Mouse (Mus musculus) limb, embryonic 12.5 days (tissue): ENCODE results near the gene Pum2. TPM values are rescaled to one million over a fixed set of nuclear protein-coding genes. Genes with fewer than 3 reads are reported as not detected.

Experiments
- ATAC-seq: fragments of 200-750 bp; cut with Nextera tagmentation; 2 replicates; pipeline ENCODE4 v1.8.0; 2017; ENCODE audit warnings: low read depth, moderate TSS enrichment; ENCODE audit not compliant: insufficient number of reproducible peaks, insufficient read depth, low FRiP score, low TSS enrichment
- H3K27ac ChIP-seq: fragments of 300-500 bp; sonication (generic); 2 replicates; pipeline ENCODE4 v1.5.1; 2016; ENCODE audit warnings: mild to moderate bottlenecking, moderate library complexity
- H3K27me3 ChIP-seq: fragments of 300-500 bp; sonication (generic); 2 replicates; pipeline ENCODE4 v1.6.1; 2016; ENCODE audit warnings: mild to moderate bottlenecking, moderate library complexity
- H3K36me3 ChIP-seq: fragments of 300-500 bp; sonication (generic); 2 replicates; pipeline ENCODE4 v1.6.1; 2016; ENCODE audit warnings: mild to moderate bottlenecking, moderate library complexity
- H3K4me1 ChIP-seq: fragments of 300-500 bp; sonication (generic); replicated peaks from 2 replicates; pipeline ENCODE4 v1.6.1; 2016
- H3K4me2 ChIP-seq: fragments of 300-500 bp; sonication (generic); 2 replicates; pipeline ENCODE4 v1.6.1; 2016; ENCODE audit warnings: mild to moderate bottlenecking, moderate library complexity
- H3K4me3 ChIP-seq: fragments of 300-500 bp; sonication (generic); replicated peaks from 2 replicates; pipeline ENCODE4 v1.5.1; 2016; ENCODE audit warnings: mild to moderate bottlenecking
- H3K9ac ChIP-seq: fragments of 300-500 bp; sonication (generic); replicated peaks from 2 replicates; pipeline ENCODE4 v1.6.1; 2016; ENCODE audit warnings: mild to moderate bottlenecking, moderate library complexity
- H3K9me3 ChIP-seq: fragments of 300-500 bp; sonication (generic); 2 replicates; pipeline ENCODE4 v1.6.1; 2016; ENCODE audit warnings: mild to moderate bottlenecking, moderate library complexity
- WGBS: fragments of 180-500 bp; shearing (Covaris S2); methylation state at CpG from one replicate; pipeline ENCODE4 v1.1.7; 2016; 5-methylcytosine and 5-hydroxymethylcytosine counted together
- polyA plus RNA-seq: library from polyadenylated mRNA; unstranded; fragments of >200 nt; fragmentation: Nextera tagmentation; extraction: Ambion mirVana; gene quantifications from 2 replicates; pipeline ENCODE4 v1.2.1, GENCODE M21; 2016

Pum2 gene
- polyA plus RNA-seq, 1 experiment from 2014 or later = 64.9 TPM

DNA sequence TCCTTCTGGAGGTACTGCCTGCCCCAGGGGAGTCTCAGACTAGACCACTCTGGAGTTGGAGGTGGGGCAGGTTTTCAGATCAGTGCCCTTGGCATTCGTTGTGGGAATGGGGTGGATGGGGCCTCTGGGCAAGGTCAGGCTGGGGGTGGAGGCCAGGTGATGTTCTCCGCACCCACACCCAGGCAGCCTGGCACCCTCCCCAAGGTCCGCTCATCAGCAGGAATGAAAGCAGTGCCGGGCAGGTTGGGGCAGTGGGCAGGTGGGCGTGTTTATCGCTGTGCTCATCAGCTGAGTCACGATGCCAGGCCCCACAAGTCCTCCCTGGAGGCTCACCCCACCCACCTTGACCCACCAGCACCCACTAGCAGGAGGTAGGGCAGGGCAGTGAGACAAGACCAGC lies 104.2 kb downstream of the Pum2 start:
- H3K9ac ChIP-seq = no peak overlapping the region; the same call in 1 of the 2 replicates
- H3K9me3 ChIP-seq = no peaks in the 10 kb centered on the region
- no peak for ATAC-seq
- no peak overlapping the region for H3K4me3 ChIP-seq
- H3K4me1 ChIP-seq = peaks cover 98% of the 10 kb centered on the region
- peaks cover 32% of the 10 kb centered on the region; the same call in 1 of the 2 replicates for H3K36me3 ChIP-seq
- no peak overlapping the region for H3K4me2 ChIP-seq
- H3K27me3 ChIP-seq = no peaks in the 10 kb centered on the region
- WGBS = 90% methylated on average over 7 of the region's 7 CpGs
- H3K27ac ChIP-seq = no peak overlapping the region

DNA sequence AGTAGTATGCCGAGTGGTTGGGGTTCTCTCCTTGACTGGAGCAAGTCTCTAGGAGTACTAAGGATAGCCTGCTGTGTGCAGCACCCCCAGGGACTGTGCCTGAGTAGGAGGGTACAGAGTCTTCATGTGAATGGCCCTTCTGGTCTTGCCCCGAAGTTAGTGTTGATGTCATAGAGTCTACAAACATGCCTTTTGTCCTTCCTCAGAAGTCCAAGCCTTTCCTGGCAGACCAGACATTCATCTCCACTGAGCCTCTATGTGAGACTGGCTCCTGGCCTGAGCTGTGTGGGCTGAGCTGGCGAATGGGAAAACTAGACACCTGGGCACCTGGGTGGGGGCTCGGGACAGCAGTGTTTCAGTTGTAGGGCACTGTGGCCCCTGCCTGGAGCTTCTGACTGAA lies 105.9 kb downstream of the Pum2 start:
- no peaks in the 10 kb centered on the region for H3K9me3 ChIP-seq
- no peaks in the 10 kb centered on the region for H3K27me3 ChIP-seq
- no peak for ATAC-seq
- H3K4me3 ChIP-seq = no peak overlapping the region
- 83% methylated on average over 4 of the region's 4 CpGs for WGBS
- H3K4me2 ChIP-seq = no peak overlapping the region
- peaks cover 98% of the 10 kb centered on the region for H3K4me1 ChIP-seq
- H3K27ac ChIP-seq = peak overlapping the region; percentile 8; the same call in 1 of the 2 replicates
- no peak overlapping the region for H3K9ac ChIP-seq
- H3K36me3 ChIP-seq = peaks cover 43% of the 10 kb centered on the region; the same call in 1 of the 2 replicates

DNA sequence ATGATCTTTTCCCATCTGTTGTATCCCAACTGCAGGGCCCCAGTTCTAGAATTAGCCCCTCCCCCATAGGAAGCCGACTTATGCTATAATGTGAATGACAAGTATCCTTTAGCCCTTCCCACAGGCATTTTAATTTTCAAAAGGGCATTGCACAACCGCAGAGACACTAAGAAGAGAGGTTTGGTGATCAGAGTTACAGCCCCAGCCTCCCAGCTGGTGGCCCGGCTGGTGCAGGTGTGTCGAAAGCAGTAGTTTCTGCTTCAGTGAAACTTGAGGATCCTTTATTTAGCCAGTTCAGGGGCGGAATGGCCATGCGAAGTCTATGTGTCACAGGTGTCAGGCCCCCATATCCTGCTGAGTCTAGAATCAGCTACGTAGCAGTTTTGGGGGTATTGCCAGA lies 107.2 kb downstream of the Pum2 start:
- Histone ChIP-seq H3K4me1 (peaks cover 97% of the 10 kb centered on the region), H3K4me2 (no peak overlapping the region), H3K36me3 (peaks cover 41% of the 10 kb centered on the region; the same call in 1 of the 2 replicates), H3K9me3 (no peaks in the 10 kb centered on the region), H3K9ac (no peak overlapping the region), H3K27me3 (no peaks in the 10 kb centered on the region), H3K4me3 (no peak overlapping the region), H3K27ac (no peak overlapping the region)
- ATAC-seq = no peak
- WGBS = 62% methylated on average over 7 of the region's 7 CpGs

DNA sequence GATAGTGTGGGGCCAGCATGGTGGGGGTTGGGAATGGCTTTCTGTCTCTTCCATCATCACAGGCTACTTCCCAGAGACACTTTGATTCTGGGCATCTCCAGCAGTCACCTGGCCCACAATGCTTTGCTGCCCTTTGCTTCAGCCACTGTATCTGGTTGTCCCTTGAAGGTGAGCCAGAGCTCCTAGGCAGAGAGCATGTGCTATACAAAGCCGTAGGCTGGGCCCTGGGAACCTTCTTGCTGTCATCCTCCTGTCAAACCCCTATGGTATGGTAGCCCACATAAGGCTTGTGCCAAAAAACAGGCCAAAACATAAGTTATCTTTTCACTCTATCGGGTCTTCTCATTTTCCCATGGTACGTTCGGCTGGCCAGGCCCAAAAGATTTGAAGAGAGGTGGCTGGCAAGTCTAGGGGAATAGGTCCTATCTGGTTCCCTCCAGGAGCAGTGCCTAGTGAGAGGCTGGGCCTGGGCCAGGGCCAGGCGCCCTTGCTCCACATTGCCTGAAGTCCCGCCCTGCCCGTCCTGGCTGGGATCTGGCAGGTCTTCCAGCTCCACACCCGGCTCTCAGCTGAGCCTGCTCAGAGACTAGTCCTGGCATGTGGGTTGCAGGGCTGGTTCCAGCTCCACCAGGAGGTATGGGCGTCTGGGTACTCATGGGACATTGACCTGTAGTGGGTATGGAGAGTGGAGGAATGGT lies 107.9 kb downstream of the Pum2 start:
- no peak overlapping the region for H3K9ac ChIP-seq
- no peaks in the 10 kb centered on the region for H3K27me3 ChIP-seq
- no peak overlapping the region for H3K4me3 ChIP-seq
- H3K4me1 ChIP-seq = peaks cover 97% of the 10 kb centered on the region
- H3K36me3 ChIP-seq = peaks cover 41% of the 10 kb centered on the region; the same call in 1 of the 2 replicates
- no peak overlapping the region for H3K27ac ChIP-seq
- no peak for ATAC-seq
- 72% methylated on average over 9 of the region's 9 CpGs for WGBS
- no peak overlapping the region for H3K4me2 ChIP-seq
- H3K9me3 ChIP-seq = no peaks in the 10 kb centered on the region

DNA sequence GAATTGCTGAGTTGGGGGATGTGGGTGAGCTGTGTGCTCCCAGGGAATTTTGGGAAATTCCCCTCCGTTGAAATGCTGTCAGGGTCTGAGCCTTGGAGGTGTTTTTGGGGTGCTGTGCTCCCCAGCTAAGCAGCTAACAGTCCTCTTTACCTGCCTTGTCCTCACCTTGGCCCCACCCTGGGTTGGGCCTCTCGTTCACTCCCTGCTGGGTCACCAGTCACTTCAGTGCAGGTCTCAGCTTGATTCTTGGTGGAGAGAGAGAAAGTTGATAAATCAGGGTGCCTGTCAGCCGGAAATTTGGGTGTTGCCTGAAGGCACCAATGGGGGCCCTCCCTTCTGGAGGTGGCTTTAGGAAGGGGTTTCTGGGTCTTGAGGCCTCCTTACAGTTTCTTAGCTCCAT lies 108.6 kb downstream of the Pum2 start:
- Histone ChIP-seq H3K4me3 (no peak overlapping the region), H3K4me1 (peaks cover 97% of the 10 kb centered on the region), H3K9me3 (no peaks in the 10 kb centered on the region), H3K27me3 (no peaks in the 10 kb centered on the region), H3K27ac (peak overlapping the region; percentile 12; the same call in 1 of the 2 replicates), H3K36me3 (peaks cover 44% of the 10 kb centered on the region; the same call in 1 of the 2 replicates), H3K9ac (no peak overlapping the region), H3K4me2 (no peak overlapping the region)
- no peak for ATAC-seq
- 80% methylated on average over 3 of the region's 3 CpGs for WGBS

DNA sequence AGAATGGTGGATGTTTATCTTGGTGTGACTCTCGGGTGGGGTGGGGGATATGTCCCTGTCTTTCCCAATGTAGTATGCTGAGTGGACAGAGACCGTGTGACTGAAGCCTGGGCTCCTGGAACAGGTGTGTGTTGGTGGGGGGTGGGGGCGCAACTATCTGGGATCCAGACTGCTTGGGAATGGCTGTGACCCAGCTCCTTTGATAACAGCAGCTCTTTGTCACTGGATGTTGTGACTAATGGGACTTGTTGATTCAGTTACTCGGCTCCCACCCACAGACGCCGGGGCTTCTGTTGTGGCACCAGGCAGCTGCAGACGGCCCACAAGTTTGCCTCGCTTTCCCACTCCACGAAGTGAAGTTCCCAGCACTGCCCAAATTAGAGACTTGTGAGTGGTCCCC lies 110.3 kb downstream of the Pum2 start:
- Histone ChIP-seq H3K36me3 (peaks cover 48% of the 10 kb centered on the region), H3K4me3 (no peak overlapping the region), H3K9me3 (no peaks in the 10 kb centered on the region), H3K27ac (no peak overlapping the region), H3K27me3 (no peaks in the 10 kb centered on the region), H3K4me2 (no peak overlapping the region), H3K4me1 (peaks cover 85% of the 10 kb centered on the region), H3K9ac (0 out of 2 replicates have a peak overlapping the region, but pooled peaks have one; percentile 18)
- 73% methylated on average over 9 of the region's 9 CpGs for WGBS
- ATAC-seq = no peak

DNA sequence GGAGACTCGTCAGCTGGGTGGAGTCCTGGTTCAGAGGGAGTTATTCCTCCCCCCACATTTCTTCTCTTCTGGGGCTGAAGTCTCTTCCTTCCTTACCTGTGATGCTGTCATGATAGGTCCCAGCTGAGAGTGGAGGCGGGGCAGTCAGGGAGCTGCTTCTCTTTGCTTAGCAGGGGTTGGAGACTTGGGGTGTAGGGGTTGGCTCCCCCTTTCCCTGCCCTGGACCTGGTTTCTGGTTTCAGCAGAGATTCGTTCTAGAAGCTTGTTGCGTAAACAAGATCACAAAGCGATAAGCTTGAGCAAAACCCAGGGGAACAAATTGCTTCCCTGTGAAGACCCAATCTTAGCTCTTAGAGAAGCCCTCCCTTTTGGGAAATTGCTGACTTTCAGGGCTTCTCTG lies 112.5 kb downstream of the Pum2 start:
- no peaks in the 10 kb centered on the region for H3K27me3 ChIP-seq
- H3K4me1 ChIP-seq = peaks cover 63% of the 10 kb centered on the region
- no peaks in the 10 kb centered on the region for H3K9me3 ChIP-seq
- no peak overlapping the region for H3K4me2 ChIP-seq
- no peak overlapping the region for H3K9ac ChIP-seq
- ATAC-seq = no peak
- H3K4me3 ChIP-seq = no peak overlapping the region
- H3K36me3 ChIP-seq = peaks cover 62% of the 10 kb centered on the region
- WGBS = 65% methylated on average over 5 of the region's 5 CpGs
- H3K27ac ChIP-seq = 0 out of 2 replicates have a peak overlapping the region, but pooled peaks have one; percentile 20

DNA sequence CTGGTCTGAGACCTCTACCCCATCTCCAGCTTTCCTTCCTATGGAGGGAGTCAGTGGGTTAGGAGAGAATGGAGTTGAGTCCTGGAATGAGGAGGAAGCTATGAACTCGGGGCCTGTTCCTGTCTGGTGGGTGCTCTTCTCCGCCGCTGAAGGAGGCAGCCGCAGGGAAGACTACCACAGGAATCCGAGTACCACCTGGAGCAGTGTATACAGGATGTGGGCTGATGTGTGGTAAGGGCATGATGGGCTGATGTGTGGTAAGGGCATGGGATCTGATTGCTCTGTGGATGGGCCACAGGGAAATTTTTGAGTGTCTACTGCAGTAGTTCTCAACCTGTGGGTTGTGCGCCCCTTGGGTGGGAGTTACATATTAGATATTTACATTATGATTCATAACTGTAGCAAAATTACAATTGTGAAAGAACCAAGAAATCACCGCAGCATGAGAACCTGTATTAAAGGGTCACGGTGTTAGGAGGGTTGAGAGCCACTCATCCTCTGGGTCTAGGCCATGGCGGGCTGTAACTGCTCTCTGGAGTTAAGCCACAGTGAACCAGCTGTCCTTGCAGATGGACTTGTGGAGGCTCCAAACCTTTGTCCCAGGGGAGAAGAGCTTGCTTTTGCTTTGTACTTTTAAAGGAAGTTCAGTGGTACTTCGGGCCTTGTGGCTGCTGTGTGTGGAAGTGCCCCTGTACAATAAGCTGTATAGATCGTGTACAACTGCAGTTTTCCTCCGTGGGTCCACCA lies 113.2 kb downstream of the Pum2 start:
- Histone ChIP-seq H3K4me3 (no peak overlapping the region), H3K27ac (0 out of 2 replicates have a peak overlapping the region, but pooled peaks have one; percentile 20), H3K27me3 (no peaks in the 10 kb centered on the region), H3K4me1 (peaks cover 56% of the 10 kb centered on the region), H3K36me3 (peaks cover 69% of the 10 kb centered on the region), H3K9ac (no peak overlapping the region), H3K4me2 (no peak overlapping the region), H3K9me3 (no peaks in the 10 kb centered on the region)
- WGBS = 88% methylated on average over 12 of the region's 12 CpGs
- no peak for ATAC-seq

DNA sequence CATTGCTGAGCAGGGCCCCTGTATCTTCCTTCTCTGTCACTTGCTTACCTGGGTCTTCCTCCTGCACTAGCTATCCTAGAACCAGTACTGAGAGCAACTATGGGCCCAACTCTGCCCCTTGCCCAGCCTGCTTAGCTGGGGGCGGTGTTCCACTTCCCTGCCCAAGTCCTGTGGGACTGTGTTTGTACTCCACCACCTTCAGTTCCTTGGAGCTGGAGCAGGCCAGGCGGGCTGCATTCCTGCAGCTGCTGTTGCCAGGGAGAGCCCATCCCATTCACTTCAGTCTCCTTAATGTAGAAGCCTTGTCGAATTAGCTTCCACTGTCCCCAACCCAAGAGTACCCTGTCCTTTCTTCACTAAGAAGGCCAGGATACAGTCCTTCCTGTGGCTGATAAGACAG lies 114.5 kb downstream of the Pum2 start:
- Histone ChIP-seq H3K36me3 (peaks cover 78% of the 10 kb centered on the region), H3K27me3 (no peaks in the 10 kb centered on the region), H3K9me3 (no peaks in the 10 kb centered on the region), H3K9ac (no peak overlapping the region), H3K4me3 (no peak overlapping the region), H3K4me1 (peaks cover 43% of the 10 kb centered on the region), H3K27ac (0 out of 2 replicates have a peak overlapping the region, but pooled peaks have one; percentile 29), H3K4me2 (no peak overlapping the region)
- 85% methylated on average over 3 of the region's 3 CpGs for WGBS
- no peak for ATAC-seq

DNA sequence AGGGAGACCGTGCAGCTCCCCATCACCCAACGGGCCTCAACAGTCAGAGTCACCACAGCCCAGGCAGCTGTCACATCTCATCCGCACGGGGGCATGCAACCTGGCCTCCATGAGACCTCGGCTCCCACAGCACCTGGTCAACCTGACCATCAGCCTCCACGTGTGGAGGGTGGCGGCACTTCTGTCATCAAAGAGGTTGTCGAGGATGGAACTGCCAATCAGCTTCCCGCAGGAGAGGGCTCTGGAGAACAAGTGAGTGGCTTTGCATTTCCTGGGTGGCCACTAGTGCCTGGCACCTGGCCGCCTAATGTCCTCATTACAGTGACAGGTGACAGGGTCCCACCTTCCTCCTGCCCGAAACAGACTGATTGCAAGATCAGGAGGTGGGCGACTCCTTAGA lies 116.7 kb downstream of the Pum2 start:
- H3K4me3 ChIP-seq = no peak overlapping the region
- WGBS = 92% methylated on average over 12 of the region's 12 CpGs
- peaks cover 22% of the 10 kb centered on the region for H3K4me1 ChIP-seq
- H3K36me3 ChIP-seq = peaks cover 88% of the 10 kb centered on the region
- no peak for ATAC-seq
- no peak overlapping the region for H3K27ac ChIP-seq
- H3K27me3 ChIP-seq = no peaks in the 10 kb centered on the region
- H3K9me3 ChIP-seq = peaks cover 10% of the 10 kb centered on the region
- no peak overlapping the region for H3K4me2 ChIP-seq
- H3K9ac ChIP-seq = no peak overlapping the region

DNA sequence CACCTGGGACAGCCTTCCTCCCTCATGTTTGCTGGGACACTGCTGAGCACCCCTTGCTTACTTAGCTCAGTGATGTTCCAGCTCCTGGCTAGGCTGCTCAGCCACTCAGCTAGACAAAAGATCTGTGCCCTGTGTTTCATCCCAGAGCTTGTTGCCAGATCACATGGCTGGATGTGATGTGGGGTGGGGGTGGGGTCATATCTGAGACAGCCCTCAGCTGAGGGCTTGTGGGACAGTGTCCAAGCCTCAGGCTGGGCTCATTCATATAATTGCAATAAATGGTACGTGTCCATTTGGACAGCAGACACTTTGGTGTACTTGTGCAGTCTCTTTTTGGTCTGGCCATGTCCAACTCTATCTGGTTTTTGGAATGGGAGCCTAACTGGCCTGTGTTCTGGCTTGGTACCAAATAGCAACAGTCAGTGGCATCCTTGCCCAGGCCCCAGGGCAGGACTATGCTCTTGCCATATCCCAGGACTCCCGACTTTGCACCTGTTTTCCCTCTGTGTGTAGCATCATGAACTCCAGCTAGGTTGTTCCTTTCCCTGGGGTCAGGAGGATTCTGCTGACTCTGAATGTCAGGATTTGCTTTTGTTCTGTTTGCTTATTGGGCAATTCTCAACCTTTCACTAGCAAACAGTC lies 119.6 kb downstream of the Pum2 start:
- Histone ChIP-seq H3K4me3 (no peak overlapping the region), H3K27ac (no peak overlapping the region), H3K36me3 (peaks cover 71% of the 10 kb centered on the region), H3K27me3 (no peaks in the 10 kb centered on the region), H3K4me1 (peaks cover 28% of the 10 kb centered on the region), H3K4me2 (no peak overlapping the region), H3K9me3 (peaks cover 10% of the 10 kb centered on the region), H3K9ac (no peak overlapping the region)
- ATAC-seq = no peak
- WGBS = 93% methylated on average over 2 of the region's 2 CpGs
